ENCODE assay signal across 17 mouse cellular contexts in genomic region chr5:127496895-127497294, GRCm38 (mm10).
DNase-seq lines count a peak whose midpoint lies in the region; ATAC-seq lines count a peak whose summit lies in the region.
"Had no signal": no experiment of that assay in that cellular context is flagged by ENCODE, and none has a peak within 500 bp of the region (broad histone marks: within the 10 kb centered on the region; RNA-seq: fewer than 3 reads in every experiment).

No protein-coding gene starts in this region.

- H3K36me3 ChIP-seq in lung, embryonic 16.5 days (ENCODE audit: control insufficient read depth, insufficient read depth, low read length): no peaks in the 10 kb centered on the region
- H3K36me3 ChIP-seq in forebrain, embryonic 15.5 days: no peaks in the 10 kb centered on the region
- H3K36me3 ChIP-seq in hindbrain, embryonic 14.5 days (replicated peaks; ENCODE audit: control insufficient read depth, insufficient read depth): no peaks in the 10 kb centered on the region
- no peaks in the 10 kb centered on the region for H3K36me3 ChIP-seq in neural tube, embryonic 14.5 days (ENCODE audit: control insufficient read depth, insufficient read depth, low read length)
- H3K36me3 ChIP-seq: limb, embryonic 13.5 days had no signal

- no peak overlapping the region for H3K9ac ChIP-seq in lung, embryonic 16.5 days (ENCODE audit: low read length)
- H3K9ac ChIP-seq in forebrain, embryonic 15.5 days (replicated peaks): no peak overlapping the region
- no peak overlapping the region for H3K9ac ChIP-seq in hindbrain, embryonic 14.5 days
- 0 out of 2 replicates have a peak overlapping the region, but pooled peaks have one; percentile 3 for H3K9ac ChIP-seq in neural tube, embryonic 14.5 days (replicated peaks; ENCODE audit: low read depth, low read length)
- H3K9ac ChIP-seq: limb, embryonic 13.5 days; liver, postnatal 0 days had no signal

- DNase-seq in lung, adult 18-20 months: no peak
- DNase-seq in hindbrain, embryonic 14.5 days (ENCODE audit: low spot score): no peak
- DNase-seq in left cerebral cortex, postnatal 14 days (ENCODE audit: low spot score in 2 of 2): no peak
- DNase-seq: adrenal gland, adult 2 months; cerebellum, adult 18-20 months; heart, adult 2 months; layer of hippocampus, postnatal 36 days; liver, postnatal 0 days; right cerebral cortex, postnatal 4 days had no signal

- H3K9me3 ChIP-seq in lung, embryonic 16.5 days (ENCODE audit: control insufficient read depth, low read length): no peaks in the 10 kb centered on the region
- H3K9me3 ChIP-seq in forebrain, embryonic 15.5 days: no peaks in the 10 kb centered on the region
- H3K9me3 ChIP-seq in hindbrain, embryonic 14.5 days (ENCODE audit: control insufficient read depth, low read length): no peaks in the 10 kb centered on the region
- H3K9me3 ChIP-seq in neural tube, embryonic 14.5 days (ENCODE audit: control insufficient read depth, low read length): no peaks in the 10 kb centered on the region
- H3K9me3 ChIP-seq: limb, embryonic 13.5 days had no signal

- no peak overlapping the region for H3K4me3 ChIP-seq in lung, embryonic 16.5 days (ENCODE audit: low read length)
- no peak overlapping the region for H3K4me3 ChIP-seq in forebrain, embryonic 15.5 days
- no peak overlapping the region for H3K4me3 ChIP-seq in hindbrain, embryonic 14.5 days (replicated peaks; ENCODE audit: low read length)
- H3K4me3 ChIP-seq in neural tube, embryonic 14.5 days (ENCODE audit: low read depth, low read length): no peak overlapping the region
- H3K4me3 ChIP-seq: heart, adult 2 months; limb, embryonic 13.5 days; myocyte had no signal

- intact Hi-C loops in left cerebral cortex, postnatal 14 days (cut with DNase I): no loop called here

- H3K4me2 ChIP-seq in lung, embryonic 16.5 days (ENCODE audit: low read depth, low read length): no peak overlapping the region
- H3K4me2 ChIP-seq in forebrain, embryonic 15.5 days (replicated peaks): no peak overlapping the region
- no peak overlapping the region for H3K4me2 ChIP-seq in hindbrain, embryonic 14.5 days (replicated peaks)
- H3K4me2 ChIP-seq in neural tube, embryonic 14.5 days (ENCODE audit: low read depth, low read length): no peak overlapping the region
- H3K4me2 ChIP-seq: limb, embryonic 13.5 days had no signal

- no peaks in the 10 kb centered on the region for H3K27me3 ChIP-seq in lung, embryonic 16.5 days (ENCODE audit: control insufficient read depth, insufficient read depth, low read depth, low read length)
- no peaks in the 10 kb centered on the region for H3K27me3 ChIP-seq in forebrain, embryonic 15.5 days
- H3K27me3 ChIP-seq in hindbrain, embryonic 14.5 days (ENCODE audit: control insufficient read depth, insufficient read depth, low read length): no peaks in the 10 kb centered on the region
- H3K27me3 ChIP-seq in neural tube, embryonic 14.5 days (ENCODE audit: control insufficient read depth, insufficient read depth, low read length): no peaks in the 10 kb centered on the region
- H3K27me3 ChIP-seq: limb, embryonic 13.5 days had no signal

- H3K27ac ChIP-seq in lung, embryonic 16.5 days (ENCODE audit: low read length): no peak overlapping the region
- peak overlapping the region; percentile 33; the same call in 1 of the 2 replicates for H3K27ac ChIP-seq in forebrain, embryonic 15.5 days (replicated peaks)
- H3K27ac ChIP-seq in hindbrain, embryonic 14.5 days: 0 out of 2 replicates have a peak overlapping the region, but pooled peaks have one; percentile 18
- H3K27ac ChIP-seq in neural tube, embryonic 14.5 days (ENCODE audit: low read depth, low read length): no peak overlapping the region
- H3K27ac ChIP-seq: heart, adult 2 months; limb, embryonic 13.5 days had no signal

- WGBS in lung, embryonic 16.5 days: 35% methylated on average over 7 of the region's 7 CpGs
- WGBS in forebrain, embryonic 15.5 days: 46% methylated on average over 7 of the region's 7 CpGs
- 34% methylated on average over 7 of the region's 7 CpGs for WGBS in hindbrain, embryonic 14.5 days
- WGBS in neural tube, embryonic 14.5 days: 33% methylated on average over 7 of the region's 7 CpGs

- peak; percentile 56; the same call in 1 of the 2 replicates for ATAC-seq in lung, embryonic 16.5 days (ENCODE audit: low read depth)
- ATAC-seq in forebrain, embryonic 15.5 days (replicated peaks): no peak
- no peak for ATAC-seq in hindbrain, embryonic 14.5 days (ENCODE audit: low FRiP score)
- ATAC-seq in neural tube, embryonic 14.5 days (ENCODE audit: low read depth): no peak
- no peak for ATAC-seq in erythroid progenitor cell, adult 5-6 weeks (replicated peaks; ENCODE audit: low FRiP score, poor library complexity, severe bottlenecking)
- ATAC-seq: CD4-positive, CD25-positive, alpha-beta regulatory T cell, adult 4 months; inflammation-experienced regulatory T-cells, adult 6 months; liver, postnatal 0 days had no signal

- peaks cover 7% of the 10 kb centered on the region; the same call in 1 of the 2 replicates for H3K4me1 ChIP-seq in lung, embryonic 16.5 days (replicated peaks; ENCODE audit: control insufficient read depth, insufficient read depth, low read length)
- peaks cover 18% of the 10 kb centered on the region for H3K4me1 ChIP-seq in forebrain, embryonic 15.5 days
- H3K4me1 ChIP-seq in hindbrain, embryonic 14.5 days (replicated peaks; ENCODE audit: control insufficient read depth, insufficient read depth, low read length): peaks cover 17% of the 10 kb centered on the region
- H3K4me1 ChIP-seq in neural tube, embryonic 14.5 days (ENCODE audit: control insufficient read depth, insufficient read depth, low read length): peaks cover 8% of the 10 kb centered on the region; the same call in 1 of the 2 replicates
- H3K4me1 ChIP-seq: limb, embryonic 13.5 days had no signal

Comparison
In these comparisons a context has a peak if more than half of its experiments do, and no peak if none do; other contexts are left out.
1. H3K27ac ChIP-seq: peak in forebrain, embryonic 15.5 days (single experiment) and hindbrain, embryonic 14.5 days (single experiment); none in lung, embryonic 16.5 days (single experiment) and neural tube, embryonic 14.5 days (single experiment).